Mouse (Mus musculus): Measurements from ENCODE around the gene Cpa5. TPM values are rescaled to one million over a fixed set of nuclear protein-coding genes. Genes with fewer than 3 reads are reported as not detected.

Cpa5 gene
- polyA plus RNA-seq, 1 experiment from 2014 or later = 0.27 TPM

- Histone ChIP-seq H3K4me2 (ENCODE audit: low read depth, low read length) (no peak overlapping the region), H3K9me3 (replicated peaks; ENCODE audit: control insufficient read depth, low read length) (no peaks in the 10 kb centered on the region), H3K27me3 (ENCODE audit: control insufficient read depth, insufficient read depth, low read length) (no peaks in the 10 kb centered on the region), H3K27ac (replicated peaks; ENCODE audit: low read depth, low read length) (no peak overlapping the region), H3K4me3 (ENCODE audit: low read depth, low read length) (no peak overlapping the region), H3K36me3 (replicated peaks; ENCODE audit: control insufficient read depth, insufficient read depth, low read depth, low read length) (no peaks in the 10 kb centered on the region), H3K9ac (replicated peaks; ENCODE audit: low read length) (no peak overlapping the region), H3K4me1 (ENCODE audit: control insufficient read depth, insufficient read depth, low read length) (no peaks in the 10 kb centered on the region)
- ATAC-seq (replicated peaks; ENCODE audit: insufficient number of reproducible peaks, low FRiP score, low TSS enrichment, low read depth) (no peak), DNase-seq (ENCODE audit: low spot score) (no peak)
- 55% methylated on average over 5 of the region's 5 CpGs for WGBS
These were observed 18.9 kb upstream of the Cpa5 start for GRCm38 (mm10) chr6:30591851-30592404.

GRCm38 (mm10) chr6:30592417-30592974 lies 18.3 kb upstream of the Cpa5 start:
- Histone ChIP-seq H3K36me3 (replicated peaks; ENCODE audit: control insufficient read depth, insufficient read depth, low read depth, low read length) (no peaks in the 10 kb centered on the region), H3K27me3 (ENCODE audit: control insufficient read depth, insufficient read depth, low read length) (no peaks in the 10 kb centered on the region), H3K27ac (replicated peaks; ENCODE audit: low read depth, low read length) (no peak overlapping the region), H3K4me3 (ENCODE audit: low read depth, low read length) (no peak overlapping the region), H3K9me3 (replicated peaks; ENCODE audit: control insufficient read depth, low read length) (no peaks in the 10 kb centered on the region), H3K4me2 (ENCODE audit: low read depth, low read length) (no peak overlapping the region), H3K9ac (replicated peaks; ENCODE audit: low read length) (no peak overlapping the region), H3K4me1 (ENCODE audit: control insufficient read depth, insufficient read depth, low read length) (no peaks in the 10 kb centered on the region)
- DNase-seq (ENCODE audit: low spot score) (no peak), ATAC-seq (replicated peaks; ENCODE audit: insufficient number of reproducible peaks, low FRiP score, low TSS enrichment, low read depth) (no peak)
- WGBS = 81% methylated on average over 10 of the region's 10 CpGs

- Histone ChIP-seq H3K4me2 (ENCODE audit: low read depth, low read length) (no peak overlapping the region), H3K27ac (replicated peaks; ENCODE audit: low read depth, low read length) (no peak overlapping the region), H3K9ac (replicated peaks; ENCODE audit: low read length) (no peak overlapping the region), H3K9me3 (replicated peaks; ENCODE audit: control insufficient read depth, low read length) (no peaks in the 10 kb centered on the region), H3K27me3 (ENCODE audit: control insufficient read depth, insufficient read depth, low read length) (no peaks in the 10 kb centered on the region), H3K4me3 (ENCODE audit: low read depth, low read length) (no peak overlapping the region), H3K4me1 (ENCODE audit: control insufficient read depth, insufficient read depth, low read length) (no peaks in the 10 kb centered on the region), H3K36me3 (replicated peaks; ENCODE audit: control insufficient read depth, insufficient read depth, low read depth, low read length) (no peaks in the 10 kb centered on the region)
- no peak for DNase-seq (ENCODE audit: low spot score)
- WGBS = 72% methylated on average over 7 of the region's 7 CpGs
- no peak for ATAC-seq (replicated peaks; ENCODE audit: insufficient number of reproducible peaks, low FRiP score, low TSS enrichment, low read depth)
These were observed 16.4 kb upstream of the Cpa5 start for GRCm38 (mm10) chr6:30594364-30594763.

- Histone ChIP-seq H3K36me3 (replicated peaks; ENCODE audit: control insufficient read depth, insufficient read depth, low read depth, low read length) (no peaks in the 10 kb centered on the region), H3K27me3 (ENCODE audit: control insufficient read depth, insufficient read depth, low read length) (no peaks in the 10 kb centered on the region), H3K4me2 (ENCODE audit: low read depth, low read length) (no peak overlapping the region), H3K27ac (replicated peaks; ENCODE audit: low read depth, low read length) (no peak overlapping the region), H3K9ac (replicated peaks; ENCODE audit: low read length) (no peak overlapping the region), H3K9me3 (replicated peaks; ENCODE audit: control insufficient read depth, low read length) (no peaks in the 10 kb centered on the region), H3K4me3 (ENCODE audit: low read depth, low read length) (no peak overlapping the region), H3K4me1 (ENCODE audit: control insufficient read depth, insufficient read depth, low read length) (no peaks in the 10 kb centered on the region)
- no peak for DNase-seq (ENCODE audit: low spot score)
- no peak for ATAC-seq (replicated peaks; ENCODE audit: insufficient number of reproducible peaks, low FRiP score, low TSS enrichment, low read depth)
- 91% methylated on average over 8 of the region's 8 CpGs for WGBS
These were observed 14.4 kb upstream of the Cpa5 start for GRCm38 (mm10) chr6:30596230-30596898.

GRCm38 (mm10) chr6:30600033-30600432 lies 10.8 kb upstream of the Cpa5 start:
- ATAC-seq (replicated peaks; ENCODE audit: insufficient number of reproducible peaks, low FRiP score, low TSS enrichment, low read depth) = no peak
- no peaks in the 10 kb centered on the region for H3K27me3 ChIP-seq (ENCODE audit: control insufficient read depth, insufficient read depth, low read length)
- no peak overlapping the region for H3K4me2 ChIP-seq (ENCODE audit: low read depth, low read length)
- 46% methylated on average over 3 of the region's 3 CpGs for WGBS
- no peak overlapping the region for H3K9ac ChIP-seq (replicated peaks; ENCODE audit: low read length)
- H3K27ac ChIP-seq (replicated peaks; ENCODE audit: low read depth, low read length) = no peak overlapping the region
- H3K4me3 ChIP-seq (ENCODE audit: low read depth, low read length) = no peak overlapping the region
- no peaks in the 10 kb centered on the region for H3K4me1 ChIP-seq (ENCODE audit: control insufficient read depth, insufficient read depth, low read length)
- no peaks in the 10 kb centered on the region for H3K36me3 ChIP-seq (replicated peaks; ENCODE audit: control insufficient read depth, insufficient read depth, low read depth, low read length)
- H3K9me3 ChIP-seq (replicated peaks; ENCODE audit: control insufficient read depth, low read length) = no peaks in the 10 kb centered on the region
- DNase-seq (ENCODE audit: low spot score) = no peak

GRCm38 (mm10) chr6:30600995-30601394 lies 9.8 kb upstream of the Cpa5 start:
- WGBS = 67% methylated on average over 1 of the region's 1 CpGs
- no peaks in the 10 kb centered on the region for H3K36me3 ChIP-seq (replicated peaks; ENCODE audit: control insufficient read depth, insufficient read depth, low read depth, low read length)

GRCm38 (mm10) chr6:30604342-30604867 lies 6.4 kb upstream of the Cpa5 start:
- Histone ChIP-seq H3K4me2 (ENCODE audit: low read depth, low read length) (no peak overlapping the region), H3K36me3 (replicated peaks; ENCODE audit: control insufficient read depth, insufficient read depth, low read depth, low read length) (no peaks in the 10 kb centered on the region), H3K4me1 (ENCODE audit: control insufficient read depth, insufficient read depth, low read length) (no peaks in the 10 kb centered on the region), H3K9ac (replicated peaks; ENCODE audit: low read length) (no peak overlapping the region), H3K27me3 (ENCODE audit: control insufficient read depth, insufficient read depth, low read length) (no peaks in the 10 kb centered on the region), H3K4me3 (ENCODE audit: low read depth, low read length) (no peak overlapping the region), H3K9me3 (replicated peaks; ENCODE audit: control insufficient read depth, low read length) (no peaks in the 10 kb centered on the region), H3K27ac (replicated peaks; ENCODE audit: low read depth, low read length) (no peak overlapping the region)
- no peak for ATAC-seq (replicated peaks; ENCODE audit: insufficient number of reproducible peaks, low FRiP score, low TSS enrichment, low read depth)
- WGBS = 47% methylated on average over 7 of the region's 7 CpGs
- no peak for DNase-seq (ENCODE audit: low spot score)

More at GRCm38 (mm10) chr6:30600995-30601394, 9.8 kb upstream of the Cpa5 start:
- Histone ChIP-seq H3K9ac (replicated peaks; ENCODE audit: low read length) (no peak overlapping the region), H3K27ac (replicated peaks; ENCODE audit: low read depth, low read length) (no peak overlapping the region), H3K4me2 (ENCODE audit: low read depth, low read length) (no peak overlapping the region), H3K4me1 (ENCODE audit: control insufficient read depth, insufficient read depth, low read length) (no peaks in the 10 kb centered on the region), H3K27me3 (ENCODE audit: control insufficient read depth, insufficient read depth, low read length) (no peaks in the 10 kb centered on the region), H3K4me3 (ENCODE audit: low read depth, low read length) (no peak overlapping the region), H3K9me3 (replicated peaks; ENCODE audit: control insufficient read depth, low read length) (no peaks in the 10 kb centered on the region)
- DNase-seq (ENCODE audit: low spot score) (no peak), ATAC-seq (replicated peaks; ENCODE audit: insufficient number of reproducible peaks, low FRiP score, low TSS enrichment, low read depth) (no peak)

- Histone ChIP-seq H3K4me1 (ENCODE audit: control insufficient read depth, insufficient read depth, low read length) (no peaks in the 10 kb centered on the region), H3K4me3 (ENCODE audit: low read depth, low read length) (no peak overlapping the region), H3K36me3 (replicated peaks; ENCODE audit: control insufficient read depth, insufficient read depth, low read depth, low read length) (no peaks in the 10 kb centered on the region), H3K9ac (replicated peaks; ENCODE audit: low read length) (no peak overlapping the region), H3K27me3 (ENCODE audit: control insufficient read depth, insufficient read depth, low read length) (no peaks in the 10 kb centered on the region), H3K27ac (replicated peaks; ENCODE audit: low read depth, low read length) (no peak overlapping the region), H3K9me3 (replicated peaks; ENCODE audit: control insufficient read depth, low read length) (no peaks in the 10 kb centered on the region), H3K4me2 (ENCODE audit: low read depth, low read length) (no peak overlapping the region)
- DNase-seq (ENCODE audit: low spot score) = no peak
- ATAC-seq (replicated peaks; ENCODE audit: insufficient number of reproducible peaks, low FRiP score, low TSS enrichment, low read depth) = no peak
- 90% methylated on average over 4 of the region's 4 CpGs for WGBS
These were observed 5.7 kb upstream of the Cpa5 start for GRCm38 (mm10) chr6:30605111-30605510.
